Mouse (Mus musculus): ENCODE measurements around the gene Mrps27. TPM values are rescaled to one million over a fixed set of nuclear protein-coding genes. Genes with fewer than 3 reads are reported as not detected.

Mrps27 gene
- total and polyA plus RNA-seq, 3 experiments, result 32.6 to 64.8 (median 46.8) TPM

- no peak overlapping the region for H3K4me3 ChIP-seq (replicated peaks in 1 of 3; ENCODE audit: low read depth in 2 of 3, low read length in 2 of 3, poor library complexity in 1 of 3)
- DNase-seq (ENCODE audit: extremely low read depth), result peak; percentile 64
These were observed 31.0 kb downstream of the Mrps27 start for GRCm38 (mm10) chr13:99375550-99375949.

GRCm38 (mm10) chr13:99377055-99377454 lies 32.5 kb downstream of the Mrps27 start:
- Histone ChIP-seq H3K9me3 (replicated peaks; ENCODE audit: low read length) (no peaks in the 10 kb centered on the region), H3K4me2 (ENCODE audit: insufficient read depth, low read depth, poor library complexity, severe bottlenecking) (no peak overlapping the region), H3K36me3 (replicated peaks in 1 of 2; ENCODE audit: control insufficient read depth in 1 of 2, insufficient read depth in 1 of 2, low read length in 1 of 2) (peaks cover 16 to 75% of the 10 kb centered on the region in 2 experiments), H3K9ac (ENCODE audit: insufficient read depth, low read depth) (no peak overlapping the region), H3K79me2 (replicated peaks; ENCODE audit: control insufficient read depth, extremely low read depth, insufficient read depth, poor library complexity, severe bottlenecking) (no peaks in the 10 kb centered on the region), H3K4me1 (ENCODE audit: control insufficient read depth in 1 of 2, insufficient read depth in 2 of 2) (peaks cover 0 to 12% of the 10 kb centered on the region in 2 experiments; a peak in 2 of 4 replicates), H3K4me3 (replicated peaks in 1 of 3; ENCODE audit: low read depth in 2 of 3, low read length in 2 of 3, poor library complexity in 1 of 3) (no peak overlapping the region), H3K27me3 (replicated peaks) (no peaks in the 10 kb centered on the region), H3K27ac (ENCODE audit: insufficient read depth, low read depth) (no peak overlapping the region)
- in situ Hi-C loops (cut with MboI; ENCODE audit: low pct_ligation_motif_present, low pct_unique_long_range_greater_than_20kb, low sequenced_read_pairs) (loop anchor here (10.0 kb wide), 1 partner anchor 468 kb away; no protein-coding TSS in a partner anchor), dilution Hi-C loops (cut with MboI; ENCODE audit: extremely low pct_ligation_motif_present, extremely low pct_unique_long_range_greater_than_20kb, low sequenced_read_pairs) (loop anchor here (25.0 kb wide), 1 partner anchor 135 kb away; the partner anchor contains the start of gene Map1b)
- no peak for DNase-seq (ENCODE audit: extremely low read depth)
- TF ChIP-seq CTCF (conservative IDR thresholded peaks at IDR 0.05 in 1 of 2, IDR thresholded peaks at IDR 0.05 in 1 of 2; ENCODE audit: low read depth in 2 of 2, low read length in 2 of 2), result no peak
- no peak for TF ChIP-seq MAZ (IDR thresholded peaks at IDR 0.05; ENCODE audit: low read depth, low read length)
- no peak for TF ChIP-seq MAFK (IDR thresholded peaks at IDR 0.05; ENCODE audit: insufficient replicate concordance, low read length)
- TF ChIP-seq RCOR1 (conservative IDR thresholded peaks at IDR 0.05; ENCODE audit: low read depth, low read length), result no peak
- TF ChIP-seq ZC3H11A (IDR thresholded peaks at IDR 0.05; ENCODE audit: low read depth, low read length), result no peak
- TF ChIP-seq MXI1 (IDR thresholded peaks at IDR 0.05; ENCODE audit: low read depth, low read length), result no peak
- TF ChIP-seq ZNF384 (IDR thresholded peaks at IDR 0.05; ENCODE audit: low read depth, low read length), result no peak

More at GRCm38 (mm10) chr13:99375550-99375949, 31.0 kb downstream of the Mrps27 start:
- H3K4me1 ChIP-seq (ENCODE audit: control insufficient read depth in 1 of 2, insufficient read depth in 2 of 2), result peaks cover 0 to 23% of the 10 kb centered on the region in 2 experiments; a peak in 2 of 4 replicates
- H3K9ac ChIP-seq (ENCODE audit: insufficient read depth, low read depth), result no peak overlapping the region
- H3K27me3 ChIP-seq (replicated peaks), result no peaks in the 10 kb centered on the region
- no peaks in the 10 kb centered on the region for H3K79me2 ChIP-seq (replicated peaks; ENCODE audit: control insufficient read depth, extremely low read depth, insufficient read depth, poor library complexity, severe bottlenecking)
- H3K9me3 ChIP-seq (replicated peaks; ENCODE audit: low read length), result no peaks in the 10 kb centered on the region
- no peak overlapping the region for H3K27ac ChIP-seq (ENCODE audit: insufficient read depth, low read depth)
- TF ChIP-seq MAZ (IDR thresholded peaks at IDR 0.05; ENCODE audit: low read depth, low read length) (no peak), MEF2A (IDR thresholded peaks at IDR 0.05; ENCODE audit: borderline replicate concordance, low read depth, low read length) (peak; percentile 74; the same call in 1 of the 2 replicates), CTCF (conservative IDR thresholded peaks at IDR 0.05 in 1 of 2, IDR thresholded peaks at IDR 0.05 in 1 of 2; ENCODE audit: low read depth in 2 of 2, low read length in 2 of 2) (peak; percentile 73 to 81), SMC3 (IDR thresholded peaks at IDR 0.05; ENCODE audit: low read depth, low read length) (peak; percentile 66), USF2 (conservative IDR thresholded peaks at IDR 0.05; ENCODE audit: low read depth, low read length) (no peak), MAFK (IDR thresholded peaks at IDR 0.05; ENCODE audit: insufficient replicate concordance, low read length) (no peak), RAD21 (IDR thresholded peaks at IDR 0.05; ENCODE audit: low read depth, low read length) (peak; percentile 72), ETS1 (conservative IDR thresholded peaks at IDR 0.05; ENCODE audit: low read depth, low read length) (no peak)
- H3K36me3 ChIP-seq (replicated peaks in 1 of 2; ENCODE audit: control insufficient read depth in 1 of 2, insufficient read depth in 1 of 2, low read length in 1 of 2), result peaks cover 9 to 69% of the 10 kb centered on the region in 2 experiments
- dilution Hi-C loops (cut with MboI; ENCODE audit: extremely low pct_ligation_motif_present, extremely low pct_unique_long_range_greater_than_20kb, low sequenced_read_pairs), result loop anchor here (25.0 kb wide), 1 partner anchor 137 kb away; the partner anchor contains the start of gene Map1b
- no peak overlapping the region for H3K4me2 ChIP-seq (ENCODE audit: insufficient read depth, low read depth, poor library complexity, severe bottlenecking)
- in situ Hi-C loops (cut with MboI; ENCODE audit: low pct_ligation_motif_present, low pct_unique_long_range_greater_than_20kb, low sequenced_read_pairs), result loop anchor here (10.0 kb wide), 1 partner anchor 469 kb away; no protein-coding TSS in a partner anchor
